Mouse (Mus musculus) heart, postnatal 0 days (tissue): Measurements from ENCODE around the gene Krt35.

ENCODE experiments used
- CTCF ChIP-seq: IDR thresholded peaks from 2 replicates; pipeline ENCODE4 v1.5.1; 2016; ENCODE audit warnings: antibody characterized with exemption, control low read depth, low read depth
- EP300 ChIP-seq: IDR thresholded peaks from 2 replicates; pipeline ENCODE4 v1.6.1; 2016; ENCODE audit warnings: antibody characterized with exemption, low read depth

DNA sequence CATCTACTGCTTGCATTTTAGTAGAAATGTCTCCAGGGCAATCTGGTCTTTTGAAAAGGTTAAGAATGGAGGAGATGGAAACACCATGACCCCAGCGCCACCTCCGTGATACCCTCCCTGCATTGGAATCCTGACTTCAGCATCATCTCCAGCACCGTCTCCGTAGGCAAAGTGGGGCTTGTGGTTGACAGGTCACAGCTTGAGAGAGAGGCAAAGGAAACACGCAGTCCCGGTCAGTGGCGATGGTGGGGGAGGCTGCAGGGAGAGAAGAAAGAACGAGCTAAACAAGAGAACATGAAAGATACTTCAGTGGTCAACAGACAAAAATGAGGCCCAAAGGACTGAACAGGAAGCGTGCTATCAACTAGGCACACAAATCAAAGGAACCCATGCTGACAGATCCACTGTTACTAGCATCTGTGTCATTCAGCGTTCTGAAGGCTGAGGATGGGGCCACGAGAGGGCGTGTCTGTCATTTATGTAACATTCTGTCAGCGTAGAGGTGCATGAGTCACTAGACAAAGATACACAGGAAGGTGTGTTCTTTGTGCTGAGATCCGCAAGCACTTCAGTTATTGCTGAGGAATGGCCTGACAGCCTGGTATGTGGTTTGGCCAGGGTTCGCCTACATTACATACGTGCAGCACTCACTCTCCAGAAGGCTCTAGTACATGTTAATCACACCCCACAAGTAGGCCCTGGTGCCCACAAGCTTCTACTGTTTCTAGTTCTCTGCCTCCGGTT lies 28.6 kb downstream of the Krt35 start:
- TF ChIP-seq CTCF = no peak; the same call in 1 of the 2 replicates
- TF ChIP-seq EP300 = no peak
